Mouse (Mus musculus): ENCODE results near the gene Trank1.

Gene Trank1

GRCm38 (mm10) chr9:111383756-111384155, 72.2 kb downstream of the Trank1 start:
- no peak for DNase-seq

- no peak for DNase-seq
Observed at GRCm38 (mm10) chr9:111385526-111386491, 74.3 kb downstream of the Trank1 start.

- DNase-seq: no peak
Observed at GRCm38 (mm10) chr9:111386569-111386968, 75.0 kb downstream of the Trank1 start.

DNA sequence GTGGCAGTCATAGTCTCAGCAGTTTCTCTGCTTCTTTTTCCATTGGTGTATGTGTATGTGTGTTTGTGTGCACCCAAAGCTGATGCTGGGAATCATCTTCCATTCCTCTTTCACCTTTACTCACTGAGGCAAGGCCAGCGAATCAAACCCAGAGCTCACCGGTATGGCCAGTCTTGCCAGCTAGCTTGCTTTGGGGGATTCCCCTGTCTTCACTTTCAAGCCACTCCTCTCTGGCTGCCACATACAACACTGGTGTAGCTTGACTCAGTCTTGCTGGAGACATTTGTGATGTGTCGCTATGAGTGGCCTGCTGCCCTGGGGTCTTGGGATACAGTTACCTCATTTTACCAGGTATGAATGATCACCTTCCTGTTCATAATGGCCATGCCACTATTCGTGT, 76.0 kb downstream of the Trank1 start:
- DNase-seq: no peak

- no peak for DNase-seq
Observed at GRCm38 (mm10) chr9:111390016-111390415, 78.5 kb downstream of the Trank1 start.

DNA sequence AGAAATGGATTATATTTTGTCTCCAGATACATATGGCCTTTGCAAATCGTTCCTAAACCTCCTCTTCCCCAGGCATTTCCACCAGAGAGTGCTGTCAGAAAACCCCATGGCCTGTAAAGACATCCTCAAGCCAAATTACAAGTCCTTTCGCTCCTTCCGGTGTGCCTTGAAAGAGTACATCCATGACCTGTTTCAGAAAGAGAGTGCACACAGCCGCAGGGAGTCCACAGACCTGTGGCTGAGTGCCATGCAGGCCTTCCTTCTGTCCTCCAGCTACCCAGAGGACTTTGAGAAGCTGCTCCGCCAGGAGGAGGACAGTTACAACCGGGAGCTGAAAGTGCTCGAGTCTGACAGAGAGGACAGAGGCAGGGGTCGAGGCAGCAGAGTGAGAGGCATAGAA, 79.5 kb downstream of the Trank1 start:
- DNase-seq: no peak

DNA sequence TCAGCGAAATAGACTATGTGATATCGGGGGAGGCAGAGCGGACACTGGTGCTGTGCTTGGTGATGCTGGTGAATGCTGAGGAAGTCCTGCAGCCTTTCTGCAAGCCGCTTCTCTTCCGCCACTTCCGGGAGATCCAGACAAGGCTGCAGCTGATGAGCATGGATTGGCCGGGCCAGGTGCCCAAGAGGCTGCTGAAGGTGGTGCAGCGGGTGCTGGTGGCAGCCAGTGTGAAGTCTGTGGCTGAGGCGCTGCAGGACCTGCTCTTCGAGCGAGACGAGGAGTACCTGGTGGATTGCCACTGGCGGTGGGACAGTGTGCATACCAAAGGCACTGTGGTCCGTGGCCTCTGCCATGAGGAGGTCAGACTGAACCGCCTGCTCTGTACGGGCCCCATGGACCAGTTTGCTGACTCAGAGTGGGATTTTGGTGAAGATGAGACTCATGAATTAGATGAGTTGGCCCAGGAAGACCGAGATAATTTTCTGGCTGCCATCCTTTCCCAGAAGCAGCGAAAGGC, 80.4 kb downstream of the Trank1 start:
- DNase-seq: no peak

DNA sequence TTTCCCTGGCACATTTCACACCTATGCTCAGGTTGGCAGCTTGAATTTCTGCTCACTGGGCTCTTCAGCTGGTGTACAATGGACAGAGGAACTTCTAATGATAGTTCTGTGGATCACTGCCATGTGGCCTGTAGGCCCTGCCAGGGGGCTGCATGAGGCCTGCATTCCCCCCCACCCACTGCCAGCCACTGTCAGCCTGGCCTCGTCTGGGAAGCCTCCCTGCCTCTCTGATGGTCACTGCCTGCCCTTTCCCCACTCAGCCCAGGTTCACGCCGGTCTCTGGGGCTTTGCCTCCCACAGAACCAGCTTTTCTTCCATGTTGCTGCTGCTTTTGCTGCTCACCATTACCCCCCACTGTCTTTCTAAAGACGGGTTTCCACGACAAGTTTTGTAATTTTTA, 83.7 kb downstream of the Trank1 start:
- DNase-seq: no peak

- no peak for DNase-seq
Observed at GRCm38 (mm10) chr9:111398059-111398458, 86.5 kb downstream of the Trank1 start.

DNA sequence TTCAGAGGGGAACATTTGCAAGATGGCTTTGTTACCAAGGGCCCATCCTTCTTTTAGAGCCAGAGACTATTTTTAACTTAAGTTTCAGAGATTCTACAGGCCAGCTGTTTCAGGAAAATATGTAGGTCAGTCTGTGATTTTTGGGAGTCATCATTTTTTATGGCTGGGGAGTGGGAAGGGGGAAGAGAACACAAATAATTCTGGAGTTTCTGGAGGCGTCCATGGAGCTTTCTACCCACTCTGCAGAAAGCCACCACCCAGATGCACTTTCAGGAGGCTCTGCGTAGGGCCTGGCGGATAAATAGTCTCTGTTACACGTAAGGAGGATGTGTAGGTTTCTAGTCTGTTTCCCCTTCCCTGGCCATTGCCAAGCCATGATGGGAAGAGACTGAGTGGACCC, 88.5 kb downstream of the Trank1 start:
- no peak for DNase-seq

DNA sequence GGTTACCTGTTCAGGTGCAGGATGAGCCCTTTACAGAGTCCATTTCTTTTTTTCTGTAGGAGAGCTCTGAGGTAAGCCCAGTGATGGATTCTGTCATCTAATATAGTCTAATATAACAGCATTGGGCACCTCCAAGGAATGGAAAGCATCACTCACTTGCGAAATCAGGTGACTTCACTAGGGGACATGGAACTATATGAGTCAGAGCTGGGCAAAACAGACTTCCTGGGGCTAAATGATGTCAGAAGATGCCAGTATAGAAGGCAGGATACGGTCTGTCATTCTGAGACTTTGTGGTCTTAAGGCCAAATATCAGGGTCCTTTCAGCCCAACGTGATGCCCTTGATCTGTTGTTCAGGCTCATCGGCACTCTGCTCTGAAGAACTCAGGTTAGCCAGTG, 91.6 kb downstream of the Trank1 start:
- no peak for DNase-seq

GRCm38 (mm10) chr9:111404346-111405079, 93.0 kb downstream of the Trank1 start:
- DNase-seq: no peak

- no peak for DNase-seq
Observed at GRCm38 (mm10) chr9:111405080-111405428, 93.5 kb downstream of the Trank1 start.

GRCm38 (mm10) chr9:111408012-111408411, 96.5 kb downstream of the Trank1 start:
- DNase-seq: no peak

DNA sequence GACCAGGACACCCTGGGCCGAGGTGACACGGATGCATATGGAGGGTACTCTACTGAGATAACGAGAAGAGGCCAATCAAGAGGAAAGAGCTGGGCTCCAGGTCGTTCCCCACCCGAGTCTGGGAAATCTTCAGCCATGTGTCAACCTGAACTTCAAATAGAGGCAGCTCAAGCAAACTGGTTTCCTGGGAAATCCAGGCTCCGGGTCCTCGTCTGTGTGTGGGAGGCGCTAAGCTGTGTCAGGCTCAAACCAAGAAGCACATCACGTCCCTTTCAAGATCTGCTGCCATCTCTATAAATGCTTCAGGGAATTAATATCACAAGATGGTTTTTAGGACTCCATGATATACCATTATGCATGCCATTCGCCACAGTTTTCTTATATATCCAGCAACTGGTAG, 96.9 kb downstream of the Trank1 start:
- DNase-seq: no peak

- DNase-seq: peak; percentile 19
Observed at GRCm38 (mm10) chr9:111412471-111413160, 101.1 kb downstream of the Trank1 start.

GRCm38 (mm10) chr9:111421862-111422261, 110.3 kb downstream of the Trank1 start:
- no peak for DNase-seq

DNA sequence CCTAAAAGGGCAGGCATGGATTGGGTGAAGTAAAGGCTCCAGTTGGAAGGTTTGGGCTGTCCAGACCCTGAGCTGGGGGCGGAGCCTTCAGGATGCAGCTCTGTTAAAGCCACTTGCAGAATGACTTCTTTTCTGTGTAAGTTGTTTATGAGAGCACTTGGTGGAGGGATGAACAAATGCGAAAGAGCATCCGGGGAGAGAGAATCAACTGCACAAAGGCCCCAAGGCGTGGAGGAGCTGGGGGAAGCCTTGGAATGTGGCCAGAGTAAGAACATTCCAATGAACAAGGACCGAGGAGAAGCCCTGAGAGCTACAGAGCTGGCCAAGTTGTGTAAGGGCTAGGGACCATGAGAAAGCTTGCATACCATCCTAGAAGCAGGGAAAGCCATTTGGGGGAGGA, 111.0 kb downstream of the Trank1 start:
- no peak for DNase-seq

- peak; percentile 35 for DNase-seq
Observed at GRCm38 (mm10) chr9:111425113-111425512, 113.6 kb downstream of the Trank1 start.

- no peak for DNase-seq
Observed at GRCm38 (mm10) chr9:111425952-111426351, 114.4 kb downstream of the Trank1 start.

GRCm38 (mm10) chr9:111427891-111428555, 116.5 kb downstream of the Trank1 start:
- no peak for DNase-seq

DNA sequence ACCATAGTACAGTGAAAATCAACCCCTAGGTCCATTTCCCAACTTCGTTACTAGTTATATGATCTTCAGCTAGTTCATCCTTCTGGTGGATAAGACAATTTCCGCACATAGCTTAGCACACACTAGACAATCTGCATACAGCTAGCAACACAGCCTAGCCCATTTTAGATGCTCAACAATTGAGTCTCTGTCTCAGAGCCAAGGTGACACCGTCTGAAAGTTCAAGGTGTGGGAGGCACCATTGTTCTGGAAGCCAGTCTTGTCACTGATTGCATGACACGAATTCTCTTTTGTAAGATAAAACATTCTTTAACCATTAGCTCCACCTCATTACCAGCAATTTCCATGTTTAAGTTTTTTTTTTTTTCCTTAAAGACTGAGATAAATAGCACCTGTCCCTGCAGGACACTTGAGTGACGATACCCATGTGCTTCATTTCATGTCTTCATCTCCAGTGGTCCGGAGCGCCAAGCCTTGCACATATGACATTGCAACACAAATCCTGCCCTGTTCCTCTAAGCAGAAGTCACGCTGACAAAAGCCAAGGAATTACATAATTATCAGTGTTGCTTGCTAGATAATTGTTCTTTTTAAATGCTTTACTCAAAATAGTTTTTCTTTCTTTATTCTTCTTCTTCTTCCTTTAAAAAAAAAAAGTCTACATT, 117.3 kb downstream of the Trank1 start:
- DNase-seq: no peak

All from embryo, embryonic 11 days (tissue).